Mouse (Mus musculus) liver, adult (tissue): ENCODE measurements around the gene Tcp10b.
"Not testable (repeated sequence)": the region's sequence is repeated elsewhere in the genome, so short reads cannot be mapped to it uniquely, and the experiment has no call there.

Source experiments
- GATA4 ChIP-seq: IDR thresholded peaks from 2 replicates; pipeline ENCODE4 v1.6.1; 2014; ENCODE audit warnings: mild to moderate bottlenecking, low read length; ENCODE audit not compliant: insufficient replicate concordance

The Tcp10b gene

GRCm38 (mm10) chr17:13060804-13061203 lies at the start of gene Tcp10b:
Gene Tcp10b, plus strand, starts transcription at chr17:13061104.
- TF ChIP-seq GATA4 = not testable (repeated sequence)

GRCm38 (mm10) chr17:13013316-13013715 lies 47.6 kb upstream of the Tcp10b start:
- no peak for TF ChIP-seq GATA4

GRCm38 (mm10) chr17:13052124-13052813 lies 8.6 kb upstream of the Tcp10b start, which contains the start of gene Gpr31b:
Gene Gpr31b, minus strand, starts transcription at chr17:13052296.
- not testable (repeated sequence) for TF ChIP-seq GATA4

DNA sequence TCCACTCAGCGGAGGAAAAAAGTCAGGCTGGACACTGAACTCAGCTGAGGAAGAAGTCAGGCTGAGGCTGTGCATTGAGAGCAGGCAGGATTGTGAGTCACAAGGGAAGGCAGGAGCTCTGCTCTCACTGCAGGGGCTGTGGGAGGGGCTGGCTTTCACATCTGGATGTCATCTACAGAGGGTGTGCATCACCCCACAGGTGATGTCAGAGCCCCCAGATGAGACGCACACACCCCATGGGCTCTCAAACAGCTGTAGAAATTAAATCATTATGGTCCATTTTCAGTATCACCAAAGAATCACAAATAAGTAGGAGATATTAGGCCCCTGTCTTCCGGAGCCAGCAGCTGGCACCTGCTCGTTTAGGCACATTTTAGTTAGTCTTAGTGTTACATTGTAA lies 70.8 kb downstream of the Tcp10b start, which contains the start of gene Unc93a:
Gene Unc93a (minus strand): TSS at position 101 of the 400 bp plus-strand sequence.
- not testable (repeated sequence) for TF ChIP-seq GATA4
